Mouse (Mus musculus) kidney, embryonic 15.5 days (tissue): Measurements from ENCODE around the gene Ankfy1. TPM values are rescaled to one million over a fixed set of nuclear protein-coding genes. Genes with fewer than 3 reads are reported as not detected.
A peak's percentile ranks its signal among the peaks of the same experiment; 100 is the strongest.

ENCODE experiments used
- ATAC-seq: fragments of 200-750 bp; cut with Nextera tagmentation; replicated peaks from 2 replicates; pipeline ENCODE4 v1.8.0; 2017; ENCODE audit warnings: moderate TSS enrichment; ENCODE audit not compliant: low FRiP score
- H3K27ac ChIP-seq: fragments of 300-500 bp; sonication (generic); 2 replicates; pipeline ENCODE4 v1.5.1; 2015; ENCODE audit warnings: mild to moderate bottlenecking, inconsistent platforms
- H3K27me3 ChIP-seq: fragments of 300-500 bp; sonication (generic); 2 replicates; pipeline ENCODE4 v1.6.1; 2015; ENCODE audit warnings: inconsistent platforms
- H3K36me3 ChIP-seq: fragments of 300-500 bp; sonication (generic); 2 replicates; pipeline ENCODE4 v1.6.1; 2015; ENCODE audit warnings: inconsistent platforms
- H3K4me1 ChIP-seq: fragments of 300-500 bp; sonication (generic); 2 replicates; pipeline ENCODE4 v1.6.1; 2015; ENCODE audit warnings: inconsistent platforms
- H3K4me2 ChIP-seq: fragments of 300-500 bp; sonication (generic); 2 replicates; pipeline ENCODE4 v1.6.1; 2015; ENCODE audit warnings: moderate library complexity, mild to moderate bottlenecking, inconsistent platforms
- H3K4me3 ChIP-seq: fragments of 300-500 bp; sonication (generic); replicated peaks from 2 replicates; pipeline ENCODE4 v1.5.1; 2015; ENCODE audit warnings: mild to moderate bottlenecking, inconsistent platforms
- H3K9ac ChIP-seq: fragments of 300-500 bp; sonication (generic); 2 replicates; pipeline ENCODE4 v1.6.1; 2015; ENCODE audit warnings: mild to moderate bottlenecking, inconsistent platforms
- H3K9me3 ChIP-seq: fragments of 300-500 bp; sonication (generic); replicated peaks from 2 replicates; pipeline ENCODE4 v1.6.1; 2016; ENCODE audit warnings: inconsistent platforms
- WGBS: fragments of 180-500 bp; shearing (Covaris S2); methylation state at CpG from one replicate; pipeline ENCODE4 v1.1.7; 2015; ENCODE audit warnings: mixed read lengths; 5-methylcytosine and 5-hydroxymethylcytosine counted together
- polyA plus RNA-seq: library from polyadenylated mRNA; unstranded; fragments of >200 nt; fragmentation: Nextera tagmentation; extraction: Ambion mirVana; gene quantifications from 2 replicates; pipeline ENCODE4 v1.2.1, GENCODE M21; 2015

The Ankfy1 gene
- polyA plus RNA-seq, 1 experiment from 2014 or later: 23.7 TPM

GRCm38 (mm10) chr11:72796773-72797338, 107.0 kb downstream of the Ankfy1 start:
- Histone ChIP-seq H3K36me3 (no peaks in the 10 kb centered on the region), H3K9ac (peak overlapping the region; percentile 83), H3K27ac (no peak overlapping the region), H3K4me2 (peak overlapping the region; percentile 88), H3K27me3 (no peaks in the 10 kb centered on the region), H3K9me3 (no peaks in the 10 kb centered on the region), H3K4me1 (peaks cover 19% of the 10 kb centered on the region), H3K4me3 (peak overlapping the region; percentile 99)
- 12% methylated on average over 10 of the region's 10 CpGs for WGBS
- ATAC-seq: no peak

- ATAC-seq: no peak
- Histone ChIP-seq H3K27me3 (no peaks in the 10 kb centered on the region), H3K4me2 (no peak overlapping the region), H3K9me3 (no peaks in the 10 kb centered on the region), H3K9ac (no peak overlapping the region), H3K27ac (no peak overlapping the region), H3K4me1 (peaks cover 19% of the 10 kb centered on the region), H3K4me3 (no peak overlapping the region), H3K36me3 (no peaks in the 10 kb centered on the region)
Observed at GRCm38 (mm10) chr11:72798112-72798511, 108.3 kb downstream of the Ankfy1 start.

GRCm38 (mm10) chr11:72801182-72801581, 111.4 kb downstream of the Ankfy1 start:
- Histone ChIP-seq H3K4me3 (no peak overlapping the region), H3K4me2 (no peak overlapping the region), H3K9me3 (no peaks in the 10 kb centered on the region), H3K36me3 (no peaks in the 10 kb centered on the region), H3K4me1 (peaks cover 15% of the 10 kb centered on the region), H3K9ac (no peak overlapping the region), H3K27ac (no peak overlapping the region), H3K27me3 (no peaks in the 10 kb centered on the region)
- ATAC-seq: no peak

DNA sequence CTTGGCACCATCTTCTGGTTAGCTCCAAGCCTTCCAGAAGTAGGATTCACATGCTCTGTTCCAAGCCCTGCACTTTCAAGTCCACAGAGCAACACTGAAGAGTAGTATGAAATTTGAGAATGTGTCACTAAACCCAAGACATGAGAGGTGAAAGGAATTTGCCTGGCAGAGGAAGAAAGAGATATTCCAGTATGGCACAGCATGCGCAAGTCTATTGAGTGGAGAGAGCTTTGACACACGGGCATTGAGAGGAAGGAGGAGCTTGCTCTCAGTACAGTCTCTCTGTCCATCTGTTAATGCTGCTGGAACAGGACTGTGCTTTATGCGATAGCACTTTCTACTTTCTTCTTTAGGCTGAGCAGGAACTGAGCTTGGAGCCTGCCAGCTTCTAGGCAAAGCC, 113.2 kb downstream of the Ankfy1 start:
- WGBS: 85% methylated on average over 3 of the region's 3 CpGs
- 0 out of 2 replicates have a peak, but pooled peaks cover 5% of the 10 kb centered on the region for H3K4me1 ChIP-seq
- ATAC-seq: no peak

DNA sequence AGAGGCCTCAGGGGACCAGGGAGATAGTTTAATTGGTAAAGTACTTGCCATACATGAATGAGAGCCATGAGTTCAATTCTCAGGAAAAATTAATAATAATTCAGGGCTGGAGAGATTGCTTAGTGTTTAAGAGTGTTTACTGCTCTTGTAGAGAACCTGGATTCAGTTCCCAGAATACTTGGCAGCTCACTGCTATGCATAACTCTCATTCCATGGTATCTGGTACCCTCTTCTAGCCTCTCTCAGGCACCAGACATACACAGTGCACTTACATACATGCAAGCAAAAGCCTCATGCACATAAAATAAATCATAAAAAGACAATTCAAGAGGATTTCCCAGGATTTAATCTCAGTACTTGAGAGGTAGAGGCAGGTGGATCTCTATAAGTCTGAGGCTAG, 114.8 kb downstream of the Ankfy1 start:
- Histone ChIP-seq H3K4me1 (no peaks in the 10 kb centered on the region), H3K36me3 (no peaks in the 10 kb centered on the region), H3K27me3 (no peaks in the 10 kb centered on the region), H3K4me2 (no peak overlapping the region), H3K27ac (no peak overlapping the region), H3K4me3 (no peak overlapping the region), H3K9me3 (no peaks in the 10 kb centered on the region), H3K9ac (no peak overlapping the region)
- no peak for ATAC-seq

More for the DNA sequence above, 113.2 kb downstream of the Ankfy1 start:
- Histone ChIP-seq H3K27ac (no peak overlapping the region), H3K9ac (no peak overlapping the region), H3K9me3 (no peaks in the 10 kb centered on the region), H3K36me3 (no peaks in the 10 kb centered on the region), H3K4me2 (no peak overlapping the region), H3K4me3 (no peak overlapping the region), H3K27me3 (no peaks in the 10 kb centered on the region)

- 90% methylated on average over 3 of the region's 3 CpGs for WGBS
- ATAC-seq: no peak
Observed at GRCm38 (mm10) chr11:72805232-72805631, 115.4 kb downstream of the Ankfy1 start.

GRCm38 (mm10) chr11:72806556-72806955, 116.8 kb downstream of the Ankfy1 start:
- no peak overlapping the region for H3K4me3 ChIP-seq
- no peaks in the 10 kb centered on the region for H3K4me1 ChIP-seq
- H3K9ac ChIP-seq: no peak overlapping the region
- ATAC-seq: no peak
- no peaks in the 10 kb centered on the region for H3K9me3 ChIP-seq
- H3K27ac ChIP-seq: no peak overlapping the region
- no peak overlapping the region for H3K4me2 ChIP-seq
- 74% methylated on average over 2 of the region's 2 CpGs for WGBS
- H3K36me3 ChIP-seq: no peaks in the 10 kb centered on the region
- no peaks in the 10 kb centered on the region for H3K27me3 ChIP-seq

More at GRCm38 (mm10) chr11:72805232-72805631, 115.4 kb downstream of the Ankfy1 start:
- no peak overlapping the region for H3K4me3 ChIP-seq
- H3K9me3 ChIP-seq: no peaks in the 10 kb centered on the region
- H3K36me3 ChIP-seq: no peaks in the 10 kb centered on the region
- H3K27ac ChIP-seq: no peak overlapping the region
- H3K4me1 ChIP-seq: no peaks in the 10 kb centered on the region
- H3K9ac ChIP-seq: no peak overlapping the region
- no peaks in the 10 kb centered on the region for H3K27me3 ChIP-seq
- no peak overlapping the region for H3K4me2 ChIP-seq

GRCm38 (mm10) chr11:72807992-72808391, 118.2 kb downstream of the Ankfy1 start:
- Histone ChIP-seq H3K4me2 (no peak overlapping the region), H3K9ac (no peak overlapping the region), H3K4me3 (no peak overlapping the region), H3K27me3 (no peaks in the 10 kb centered on the region), H3K36me3 (no peaks in the 10 kb centered on the region), H3K9me3 (no peaks in the 10 kb centered on the region), H3K4me1 (no peaks in the 10 kb centered on the region), H3K27ac (no peak overlapping the region)
- 79% methylated on average over 4 of the region's 4 CpGs for WGBS
- no peak for ATAC-seq

- no peak overlapping the region for H3K4me2 ChIP-seq
- 95% methylated on average over 5 of the region's 5 CpGs for WGBS
- ATAC-seq: no peak
- H3K27ac ChIP-seq: no peak overlapping the region
- H3K9ac ChIP-seq: no peak overlapping the region
- peaks cover 6% of the 10 kb centered on the region for H3K36me3 ChIP-seq
- no peaks in the 10 kb centered on the region for H3K4me1 ChIP-seq
- no peaks in the 10 kb centered on the region for H3K27me3 ChIP-seq
- no peak overlapping the region for H3K4me3 ChIP-seq
- no peaks in the 10 kb centered on the region for H3K9me3 ChIP-seq
Observed at GRCm38 (mm10) chr11:72813687-72814086, 123.9 kb downstream of the Ankfy1 start.

- Histone ChIP-seq H3K9me3 (no peaks in the 10 kb centered on the region), H3K4me2 (no peak overlapping the region), H3K4me1 (no peaks in the 10 kb centered on the region), H3K36me3 (peaks cover 11% of the 10 kb centered on the region), H3K27ac (no peak overlapping the region), H3K9ac (no peak overlapping the region), H3K27me3 (no peaks in the 10 kb centered on the region), H3K4me3 (no peak overlapping the region)
- WGBS: 78% methylated on average over 2 of the region's 2 CpGs
- no peak for ATAC-seq
Observed at GRCm38 (mm10) chr11:72814188-72814587, 124.4 kb downstream of the Ankfy1 start.

DNA sequence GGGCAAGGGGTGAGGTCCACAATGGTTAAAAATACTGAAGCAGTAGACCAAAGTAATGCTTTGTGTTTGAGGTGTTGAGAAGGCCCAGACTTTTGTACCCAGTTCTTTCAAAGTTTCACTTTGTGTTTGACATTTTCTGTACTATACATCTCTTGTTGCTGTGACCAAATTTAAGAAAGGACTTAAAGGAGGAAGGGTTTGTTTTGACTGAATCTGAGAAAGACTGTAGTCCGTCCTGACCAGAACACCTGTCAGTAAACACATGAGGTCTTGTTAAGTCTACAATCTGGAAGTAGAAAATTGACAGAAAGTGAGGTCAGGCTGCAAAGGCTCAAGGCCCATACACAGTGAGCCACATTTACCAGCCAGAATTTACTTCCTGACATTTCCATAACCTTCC, 127.1 kb downstream of the Ankfy1 start:
- Histone ChIP-seq H3K9ac (no peak overlapping the region), H3K4me3 (no peak overlapping the region), H3K27ac (no peak overlapping the region), H3K36me3 (peaks cover 31% of the 10 kb centered on the region), H3K4me1 (no peaks in the 10 kb centered on the region), H3K4me2 (no peak overlapping the region), H3K9me3 (no peaks in the 10 kb centered on the region), H3K27me3 (no peaks in the 10 kb centered on the region)
- WGBS: 90% methylated on average over 1 of the region's 1 CpGs
- no peak for ATAC-seq

GRCm38 (mm10) chr11:72818067-72818466, 128.3 kb downstream of the Ankfy1 start:
- Histone ChIP-seq H3K27ac (no peak overlapping the region), H3K27me3 (no peaks in the 10 kb centered on the region), H3K9ac (no peak overlapping the region), H3K4me2 (no peak overlapping the region), H3K9me3 (no peaks in the 10 kb centered on the region), H3K4me3 (no peak overlapping the region), H3K36me3 (peaks cover 41% of the 10 kb centered on the region), H3K4me1 (no peaks in the 10 kb centered on the region)
- 86% methylated on average over 7 of the region's 7 CpGs for WGBS
- ATAC-seq: no peak

- Histone ChIP-seq H3K27me3 (no peaks in the 10 kb centered on the region), H3K4me3 (no peak overlapping the region), H3K27ac (no peak overlapping the region), H3K9ac (no peak overlapping the region), H3K4me2 (no peak overlapping the region), H3K36me3 (peaks cover 65% of the 10 kb centered on the region), H3K4me1 (no peaks in the 10 kb centered on the region), H3K9me3 (no peaks in the 10 kb centered on the region)
- WGBS: 89% methylated on average over 7 of the region's 7 CpGs
- ATAC-seq: no peak
Observed at GRCm38 (mm10) chr11:72821041-72821440, 131.2 kb downstream of the Ankfy1 start.
